ENCODE assay signal across 31 mouse cellular contexts in the genomic region with DNA sequence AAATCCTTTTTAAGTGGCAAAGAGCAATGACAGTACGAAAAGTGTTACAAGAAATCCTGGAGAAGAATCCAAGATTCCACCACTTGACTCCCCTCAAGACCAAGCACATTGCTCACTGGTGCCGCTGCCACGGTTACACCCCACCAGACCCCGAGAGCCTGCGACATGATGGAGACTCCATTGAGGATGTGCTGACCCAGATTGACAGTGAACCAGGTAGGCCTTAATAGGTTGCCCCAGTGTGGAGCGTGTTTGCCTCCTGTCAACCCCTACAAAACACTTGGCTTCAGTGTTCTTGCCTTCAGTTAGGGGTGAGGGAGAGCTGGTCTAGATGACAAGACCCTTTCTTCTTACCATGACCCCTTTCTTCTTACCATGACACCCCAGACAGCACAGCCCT. TPM values are rescaled to one million over a fixed set of nuclear protein-coding genes. Genes with fewer than 3 reads are reported as not detected.
"Had no signal": no experiment of that assay in that cellular context is flagged by ENCODE, and none has a peak within 500 bp of the region (broad histone marks: within the 10 kb centered on the region; RNA-seq: fewer than 3 reads in every experiment).

No protein-coding gene starts in this region.

- DNase-seq: heart, postnatal 10 days; heart, postnatal 14 days; heart, postnatal 36 days; heart, postnatal 4 days; kidney, adult 11 months; kidney, adult 18-20 months; kidney, adult 2 months; kidney, adult 8-10 months; kidney, adult 9 months; kidney, postnatal 10 days; kidney, postnatal 14 days; kidney, postnatal 25 days; kidney, postnatal 36 days; kidney, postnatal 4 days; layer of hippocampus, adult 9-11 months; layer of hippocampus, postnatal 36 days had no signal

- H3K27ac ChIP-seq: heart, embryonic 13.5 days; heart, embryonic 15.5 days; hindbrain, embryonic 10.5 days; hindbrain, embryonic 12.5 days; hindbrain, embryonic 13.5 days; hindbrain, embryonic 14.5 days; hindbrain, embryonic 15.5 days; hindbrain, postnatal 0 days; intestine, embryonic 15.5 days; kidney, embryonic 15.5 days; kidney, postnatal 0 days; layer of hippocampus, adult 2 months; left cerebral cortex, adult 2 months had no signal

- H3K27me3 ChIP-seq: heart, embryonic 12.5 days; heart, embryonic 13.5 days; heart, embryonic 15.5 days; hindbrain, embryonic 12.5 days; hindbrain, embryonic 13.5 days; hindbrain, embryonic 15.5 days; intestine, embryonic 15.5 days; kidney, embryonic 15.5 days had no signal

- H3K4me3 ChIP-seq: heart, embryonic 12.5 days; heart, embryonic 13.5 days; heart, embryonic 15.5 days; hindbrain, embryonic 10.5 days; hindbrain, embryonic 12.5 days; hindbrain, embryonic 13.5 days; hindbrain, embryonic 15.5 days; intestine, embryonic 15.5 days; kidney, embryonic 15.5 days; layer of hippocampus, adult 2 months; left cerebral cortex, adult 2 months had no signal

- H3K4me1 ChIP-seq: hindbrain, embryonic 10.5 days; hindbrain, embryonic 12.5 days; hindbrain, embryonic 13.5 days; hindbrain, embryonic 15.5 days; intestine, embryonic 15.5 days; kidney, embryonic 15.5 days had no signal

- H3K9me3 ChIP-seq: heart, embryonic 12.5 days; heart, embryonic 13.5 days; heart, embryonic 15.5 days; hindbrain, embryonic 10.5 days; hindbrain, embryonic 12.5 days; hindbrain, embryonic 13.5 days; hindbrain, embryonic 15.5 days; intestine, embryonic 15.5 days; kidney, embryonic 15.5 days had no signal

RNA-seq across cellular contexts. Expression of a gene that starts 18.4 kb away (rescaled TPM):
- total RNA-seq: hematopoietic stem cell, adult 5-6 weeks had no signal
